Mouse (Mus musculus): Measurements from ENCODE around the gene Rtp2. TPM values are rescaled to one million over a fixed set of nuclear protein-coding genes. Genes with fewer than 3 reads are reported as not detected.
A peak's percentile ranks its signal among the peaks of the same experiment; 100 is the strongest.

Gene Rtp2
- total RNA-seq, 1 experiment from 2014 or later = not detected

- DNase-seq = peak; percentile 37
Measured at GRCm38 (mm10) chr16:23890151-23890550, 42.0 kb downstream of the Rtp2 start.

DNA sequence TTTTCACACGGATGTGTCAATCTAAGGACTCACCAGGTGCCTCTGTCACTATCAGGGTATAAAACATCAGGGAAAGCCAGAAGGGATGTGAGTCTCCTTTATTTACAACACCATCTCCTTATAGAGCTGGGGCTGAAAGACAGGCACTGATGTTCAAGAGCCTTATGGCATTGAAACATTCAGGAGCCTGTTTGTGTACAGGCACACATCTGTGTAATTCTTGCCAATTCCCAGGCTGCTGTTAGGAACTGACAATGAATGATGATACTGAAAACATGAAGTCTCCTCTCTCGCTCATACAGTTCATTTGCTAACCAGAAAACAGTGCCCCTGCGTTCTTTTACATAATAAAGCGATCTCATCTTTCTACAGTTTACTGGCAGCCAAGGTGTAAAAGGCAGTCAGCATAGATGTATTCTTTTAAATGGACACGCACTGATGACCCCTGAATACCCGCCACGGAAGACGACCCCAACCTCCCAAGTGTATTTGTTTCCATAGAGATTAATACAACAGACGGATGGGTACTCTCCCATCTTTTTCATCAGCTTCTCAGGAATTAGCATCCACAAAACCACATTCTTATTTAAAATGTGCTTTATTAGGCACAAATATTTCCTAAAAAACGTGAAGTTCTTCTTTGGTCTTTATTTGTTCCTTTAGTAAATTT lies 44.1 kb downstream of the Rtp2 start:
- DNase-seq = no peak

GRCm38 (mm10) chr16:23885098-23885497 lies 47.1 kb downstream of the Rtp2 start:
- no peak for DNase-seq

Other genes starting within 250 kb of the Rtp2 start
- gene Sst, start 41.4 kb downstream of the Rtp2 start, total RNA-seq (2021) = not detected in 2 replicates
- gene Gm37419, start 56.1 kb upstream of the Rtp2 start, total RNA-seq (2021) = not detected in 2 replicates
- gene Bcl6, start 56.5 kb upstream of the Rtp2 start, total RNA-seq (2021) = 47.5 and 61.7 TPM in 2 replicates